Comparison of ENCODE assay signal across 11 mouse cellular contexts in the genomic region with DNA sequence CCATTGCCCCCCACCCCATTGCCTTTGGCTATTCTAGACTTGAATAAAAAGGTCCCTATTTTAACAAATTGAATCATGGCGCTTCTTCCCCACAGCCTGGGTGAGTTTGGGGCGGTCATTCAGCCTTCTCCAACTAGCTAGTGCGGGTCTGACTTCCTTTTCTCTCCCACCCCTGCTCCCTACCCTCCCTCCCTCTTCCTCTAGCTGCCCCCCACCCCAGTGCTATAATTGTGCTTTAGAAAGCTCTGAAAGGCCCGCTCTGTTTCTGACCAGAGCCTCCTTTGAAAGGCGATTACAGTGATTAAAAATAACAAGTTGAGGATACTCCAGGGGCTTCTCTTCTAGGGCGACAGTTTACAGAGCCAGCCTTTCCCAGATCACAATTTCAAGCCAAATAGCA. TPM values are rescaled to one million over a fixed set of nuclear protein-coding genes. Genes with fewer than 3 reads are reported as not detected.
DNase-seq lines count a peak whose midpoint lies in the region; ATAC-seq and TF ChIP-seq lines count a peak whose summit lies in the region.
"Had no signal": no experiment of that assay in that cellular context is flagged by ENCODE, and none has a peak within 500 bp of the region (broad histone marks: within the 10 kb centered on the region; RNA-seq: fewer than 3 reads in every experiment).

No protein-coding gene starts in this region.

- TF ChIP-seq CTCF in intestine, postnatal 0 days (IDR thresholded peaks at IDR 0.05; ENCODE audit: low read depth), result no peak

- DNase-seq in neural tube, embryonic 11.5 days (ENCODE audit: low spot score), result no peak
- no peak for DNase-seq in neural tube, embryonic 10.5 days (ENCODE audit: extremely low spot score, low spot score)
- DNase-seq in midbrain, embryonic 11.5 days (ENCODE audit: low spot score, missing footprints), result peak; percentile 86
- DNase-seq in cerebellum, postnatal 25 days, result no peak
- DNase-seq: cerebellum, postnatal 36 days; heart, postnatal 4 days; kidney, postnatal 10 days; liver, postnatal 0 days had no signal

- no peaks in the 10 kb centered on the region for H3K9me3 ChIP-seq in neural tube, embryonic 11.5 days (ENCODE audit: control insufficient read depth, low read length)
- H3K9me3 ChIP-seq in forebrain, embryonic 13.5 days (replicated peaks), result peaks cover 4% of the 10 kb centered on the region; the same call in 1 of the 2 replicates
- no peaks in the 10 kb centered on the region for H3K9me3 ChIP-seq in midbrain, embryonic 11.5 days (ENCODE audit: control insufficient read depth, low read length)
- H3K9me3 ChIP-seq in intestine, embryonic 15.5 days, result no peaks in the 10 kb centered on the region
- H3K9me3 ChIP-seq in intestine, postnatal 0 days (ENCODE audit: control insufficient read depth), result no peaks in the 10 kb centered on the region

- no peaks in the 10 kb centered on the region for H3K36me3 ChIP-seq in neural tube, embryonic 11.5 days (ENCODE audit: control insufficient read depth, insufficient read depth, low read length)
- H3K36me3 ChIP-seq in forebrain, embryonic 13.5 days (ENCODE audit: poor library complexity, severe bottlenecking), result no peaks in the 10 kb centered on the region
- H3K36me3 ChIP-seq in midbrain, embryonic 11.5 days (ENCODE audit: control insufficient read depth, insufficient read depth, low read length), result no peaks in the 10 kb centered on the region
- H3K36me3 ChIP-seq in intestine, embryonic 15.5 days, result no peaks in the 10 kb centered on the region
- H3K36me3 ChIP-seq in intestine, postnatal 0 days (ENCODE audit: control insufficient read depth, insufficient read depth), result no peaks in the 10 kb centered on the region

- H3K9ac ChIP-seq in neural tube, embryonic 11.5 days (ENCODE audit: low read length), result no peak overlapping the region
- no peak overlapping the region for H3K9ac ChIP-seq in forebrain, embryonic 13.5 days
- H3K9ac ChIP-seq in midbrain, embryonic 11.5 days (ENCODE audit: low read length), result no peak overlapping the region; the same call in 1 of the 2 replicates
- H3K9ac ChIP-seq in intestine, embryonic 15.5 days, result no peak overlapping the region
- H3K9ac ChIP-seq in intestine, postnatal 0 days (ENCODE audit: low read depth, low read length), result no peak overlapping the region
- H3K9ac ChIP-seq: liver, postnatal 0 days had no signal

- H3K4me2 ChIP-seq in neural tube, embryonic 11.5 days (ENCODE audit: low read depth), result peak overlapping the region; percentile 14
- H3K4me2 ChIP-seq in forebrain, embryonic 13.5 days, result peak overlapping the region; percentile 33
- peak overlapping the region; percentile 1; the same call in 1 of the 2 replicates for H3K4me2 ChIP-seq in midbrain, embryonic 11.5 days
- no peak overlapping the region for H3K4me2 ChIP-seq in intestine, embryonic 15.5 days (replicated peaks)
- no peak overlapping the region for H3K4me2 ChIP-seq in intestine, postnatal 0 days (replicated peaks; ENCODE audit: low read depth)

- ATAC-seq in neural tube, embryonic 11.5 days (ENCODE audit: insufficient read depth, low FRiP score, low TSS enrichment), result no peak
- no peak for ATAC-seq in forebrain, embryonic 13.5 days
- no peak for ATAC-seq in midbrain, embryonic 11.5 days (ENCODE audit: low FRiP score)
- ATAC-seq in intestine, embryonic 15.5 days, result no peak
- no peak for ATAC-seq in intestine, postnatal 0 days
- ATAC-seq: liver, postnatal 0 days had no signal

- no peak overlapping the region for H3K4me3 ChIP-seq in neural tube, embryonic 11.5 days (ENCODE audit: low read depth, low read length)
- no peak overlapping the region for H3K4me3 ChIP-seq in forebrain, embryonic 13.5 days
- H3K4me3 ChIP-seq in midbrain, embryonic 11.5 days (ENCODE audit: low read depth, low read length), result no peak overlapping the region
- H3K4me3 ChIP-seq in intestine, embryonic 15.5 days (replicated peaks), result no peak overlapping the region
- no peak overlapping the region for H3K4me3 ChIP-seq in intestine, postnatal 0 days (ENCODE audit: low read depth, low read length)

- 11% methylated on average over 6 of the region's 6 CpGs for WGBS in neural tube, embryonic 11.5 days
- under 1% methylated on average over 6 of the region's 6 CpGs for WGBS in forebrain, embryonic 13.5 days
- WGBS in midbrain, embryonic 11.5 days, result 8% methylated on average over 6 of the region's 6 CpGs
- 43% methylated on average over 6 of the region's 6 CpGs for WGBS in intestine, embryonic 15.5 days
- 54% methylated on average over 6 of the region's 6 CpGs for WGBS in intestine, postnatal 0 days

- peaks cover 14% of the 10 kb centered on the region; the same call in 1 of the 2 replicates for H3K4me1 ChIP-seq in neural tube, embryonic 11.5 days (ENCODE audit: control insufficient read depth, insufficient read depth, low read length)
- peaks cover 38% of the 10 kb centered on the region for H3K4me1 ChIP-seq in forebrain, embryonic 13.5 days
- H3K4me1 ChIP-seq in midbrain, embryonic 11.5 days (ENCODE audit: control insufficient read depth, insufficient read depth, low read length), result peaks cover 15% of the 10 kb centered on the region
- peaks cover 21% of the 10 kb centered on the region for H3K4me1 ChIP-seq in intestine, embryonic 15.5 days (replicated peaks)
- H3K4me1 ChIP-seq in intestine, postnatal 0 days (replicated peaks; ENCODE audit: control insufficient read depth, insufficient read depth, low read length), result no peaks in the 10 kb centered on the region

- H3K27ac ChIP-seq in neural tube, embryonic 11.5 days (ENCODE audit: low read depth, low read length), result 0 out of 2 replicates have a peak overlapping the region, but pooled peaks have one; percentile 6
- H3K27ac ChIP-seq in forebrain, embryonic 13.5 days, result no peak overlapping the region
- H3K27ac ChIP-seq in midbrain, embryonic 11.5 days (ENCODE audit: low read depth, low read length), result no peak overlapping the region
- H3K27ac ChIP-seq in intestine, embryonic 15.5 days, result no peak overlapping the region
- no peak overlapping the region for H3K27ac ChIP-seq in intestine, postnatal 0 days (ENCODE audit: low read depth, low read length)

- H3K27me3 ChIP-seq in neural tube, embryonic 11.5 days (ENCODE audit: control insufficient read depth, insufficient read depth, low read length), result peaks cover 25% of the 10 kb centered on the region
- H3K27me3 ChIP-seq in forebrain, embryonic 13.5 days, result peaks cover 60% of the 10 kb centered on the region
- peaks cover 25% of the 10 kb centered on the region for H3K27me3 ChIP-seq in midbrain, embryonic 11.5 days (ENCODE audit: control insufficient read depth, insufficient read depth, low read length)
- H3K27me3 ChIP-seq in intestine, embryonic 15.5 days (replicated peaks), result peaks cover 30% of the 10 kb centered on the region
- H3K27me3 ChIP-seq in intestine, postnatal 0 days (replicated peaks; ENCODE audit: control insufficient read depth, insufficient read depth, low read length), result peaks cover 26% of the 10 kb centered on the region

RNA-seq across cellular contexts. Expression of a gene that starts 3.5 kb away (rescaled TPM):
- polyA plus RNA-seq in neural tube, embryonic 11.5 days (2014; fragmentation: Nextera tagmentation; extraction: Ambion mirVana), result 66.4 and 79.1 TPM in 2 replicates
- polyA plus RNA-seq in forebrain, embryonic 13.5 days (2015; fragmentation: Nextera tagmentation; extraction: Ambion mirVana), result 7.1 and 12.8 TPM in 2 replicates
- 61.3 and 62.3 TPM in 2 replicates for polyA plus RNA-seq in midbrain, embryonic 11.5 days (2014; fragmentation: Nextera tagmentation; extraction: Ambion mirVana)
- 11.9 and 12.9 TPM in 2 replicates for polyA plus RNA-seq in intestine, embryonic 15.5 days (2015; fragmentation: Nextera tagmentation; extraction: Ambion mirVana)
- 3.2 and 3.6 TPM in 2 replicates for polyA plus RNA-seq in intestine, postnatal 0 days (2015; fragmentation: Nextera tagmentation; extraction: Ambion mirVana)

Comparison
In these comparisons a context has a peak if more than half of its experiments do, and no peak if none do; other contexts are left out.
1. H3K4me2 ChIP-seq: peak in neural tube, embryonic 11.5 days (single experiment), forebrain, embryonic 13.5 days (single experiment) and midbrain, embryonic 11.5 days (single experiment); none in intestine, embryonic 15.5 days (single experiment) and intestine, postnatal 0 days (single experiment).